Mouse (Mus musculus): Measurements from ENCODE around the gene Golph3l.

DNA sequence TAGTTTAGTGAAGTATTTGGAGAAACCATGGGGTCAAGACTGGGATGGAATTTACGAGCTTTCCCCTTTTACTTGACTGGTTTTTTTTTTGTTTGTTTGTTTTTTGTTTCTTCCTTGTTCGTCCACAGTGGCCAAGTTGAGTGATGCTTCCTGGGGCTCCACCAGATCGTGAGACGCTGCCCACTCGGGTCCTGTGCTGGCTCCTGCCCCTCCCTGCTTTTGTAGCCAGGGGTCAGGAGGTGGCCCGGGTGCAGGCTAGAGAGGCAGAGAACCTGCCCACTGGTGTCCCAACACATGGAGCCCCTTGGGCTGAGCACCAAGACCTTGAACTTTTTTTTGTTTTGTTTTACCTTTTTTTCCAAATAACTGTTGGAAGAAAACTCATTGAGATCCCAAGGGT lies 42.6 kb downstream of the Golph3l start:
- TF ChIP-seq CTCF (IDR thresholded peaks at IDR 0.05; ENCODE audit: low read depth, low read length), result no peak
- no peak for TF ChIP-seq POLR2A (IDR thresholded peaks at IDR 0.05; ENCODE audit: insufficient read depth, low read length)
- no peak for TF ChIP-seq EP300 (IDR thresholded peaks at IDR 0.05; ENCODE audit: insufficient read depth, low read depth, low read length)
